Mouse (Mus musculus) left cerebral cortex, postnatal 4 days (tissue): ENCODE data around the gene Pcdh9. TPM values are rescaled to one million over a fixed set of nuclear protein-coding genes. Genes with fewer than 3 reads are reported as not detected.
A peak's percentile ranks its signal among the peaks of the same experiment; 100 is the strongest.

Experiments used
- DNase-seq: peaks from one replicate; pipeline ENCODE4 v3.0.0-alpha.2; 2022
- intact Hi-C: fragments of 180-260 bp; cut with DNase I; formaldehyde crosslinking; loops from one replicate; pipeline ENCODE4 v1.15.1; 2025
- total RNA-seq, 2 experiments: library from RNA; stranded (reverse); gene quantifications; 2 replicates each; pipeline ENCODE4 v1.2.3; 2021

The Pcdh9 gene
- total RNA-seq, 2 experiments from 2014 or later, result 177 to 178 TPM

GRCm38 (mm10) chr14:93818845-93819244 lies 71.6 kb downstream of the Pcdh9 start:
- no peak for DNase-seq
- intact Hi-C loops, result no loop called here

GRCm38 (mm10) chr14:93817591-93817990 lies 72.9 kb downstream of the Pcdh9 start:
- intact Hi-C loops, result no loop called here
- DNase-seq, result peak; percentile 5

- intact Hi-C loops, result no loop called here
- DNase-seq, result no peak
These were observed 95.9 kb downstream of the Pcdh9 start for GRCm38 (mm10) chr14:93794530-93794929.

GRCm38 (mm10) chr14:93786234-93786633 lies 104.2 kb downstream of the Pcdh9 start:
- DNase-seq, result no peak
- intact Hi-C loops, result no loop called here

- intact Hi-C loops, result no loop called here
These were observed 105.4 kb downstream of the Pcdh9 start for GRCm38 (mm10) chr14:93785031-93785430.

GRCm38 (mm10) chr14:93762855-93763254 lies 127.6 kb downstream of the Pcdh9 start:
- no peak for DNase-seq
- intact Hi-C loops, result no loop called here

More at GRCm38 (mm10) chr14:93785031-93785430, 105.4 kb downstream of the Pcdh9 start:
- DNase-seq, result peak; percentile 45

GRCm38 (mm10) chr14:93734077-93734673 lies 156.3 kb downstream of the Pcdh9 start:
- intact Hi-C loops, result no loop called here
- no peak for DNase-seq

GRCm38 (mm10) chr14:93725798-93726197 lies 164.7 kb downstream of the Pcdh9 start:
- intact Hi-C loops, result no loop called here
- DNase-seq, result no peak

- no peak for DNase-seq
- intact Hi-C loops, result loop anchor here (10.0 kb wide), 1 partner anchor 166 kb away; no protein-coding TSS in a partner anchor
These were observed 171.3 kb downstream of the Pcdh9 start for GRCm38 (mm10) chr14:93719208-93719607.

GRCm38 (mm10) chr14:93713250-93713935 lies 177.1 kb downstream of the Pcdh9 start:
- DNase-seq, result peak; percentile 24
- intact Hi-C loops, result loop anchor here (10.0 kb wide), 1 partner anchor 171 kb away; no protein-coding TSS in a partner anchor

GRCm38 (mm10) chr14:93708651-93709050 lies 181.8 kb downstream of the Pcdh9 start:
- no peak for DNase-seq
- intact Hi-C loops, result no loop called here

- intact Hi-C loops, result no loop called here
- peak; percentile 4 for DNase-seq
These were observed 188.9 kb downstream of the Pcdh9 start for GRCm38 (mm10) chr14:93701385-93702101.

GRCm38 (mm10) chr14:93700916-93701315 lies 189.6 kb downstream of the Pcdh9 start:
- DNase-seq, result no peak
- intact Hi-C loops, result no loop called here

- intact Hi-C loops, result no loop called here
- DNase-seq, result peak; percentile 11
These were observed 205.8 kb downstream of the Pcdh9 start for GRCm38 (mm10) chr14:93684641-93685040.

GRCm38 (mm10) chr14:93675273-93676068 lies 215.0 kb downstream of the Pcdh9 start:
- intact Hi-C loops, result no loop called here
- DNase-seq, result peak; percentile 52

- intact Hi-C loops, result no loop called here
- no peak for DNase-seq
These were observed 236.3 kb downstream of the Pcdh9 start for GRCm38 (mm10) chr14:93653986-93654757.

GRCm38 (mm10) chr14:93627241-93627640 lies 263.2 kb downstream of the Pcdh9 start:
- intact Hi-C loops, result no loop called here
- DNase-seq, result no peak

GRCm38 (mm10) chr14:93624144-93624543 lies 266.3 kb downstream of the Pcdh9 start:
- intact Hi-C loops, result no loop called here
- no peak for DNase-seq

- intact Hi-C loops, result no loop called here
- peak; percentile 71 for DNase-seq
These were observed 269.3 kb downstream of the Pcdh9 start for GRCm38 (mm10) chr14:93621211-93621610.

- DNase-seq, result no peak
- intact Hi-C loops, result no loop called here
These were observed 282.9 kb downstream of the Pcdh9 start for GRCm38 (mm10) chr14:93607546-93607945.
